Mouse (Mus musculus) myocyte (in vitro differentiated cells): ENCODE data around the gene Sirt7. TPM values are rescaled to one million over a fixed set of nuclear protein-coding genes. Genes with fewer than 3 reads are reported as not detected.

Experiments
- H3K27me3 ChIP-seq: one replicate; pipeline ENCODE4 v1.6.1; 2011; ENCODE audit not compliant: control insufficient read depth, insufficient read depth, insufficient read length
- H3K36me3 ChIP-seq: one replicate; pipeline ENCODE4 v1.6.1; 2011; ENCODE audit not compliant: control insufficient read depth, insufficient read depth
- H3K4me2 ChIP-seq: one replicate; pipeline ENCODE4 v1.6.1; 2011; ENCODE audit warnings: low read depth, control low read depth
- H3K4me3 ChIP-seq: one replicate; pipeline ENCODE4 v1.5.1; 2011; ENCODE audit warnings: mild to moderate bottlenecking, control low read depth, moderate library complexity
- H3K79me2 ChIP-seq: one replicate; pipeline ENCODE4 v1.6.1; 2011; ENCODE audit not compliant: control insufficient read depth, insufficient read depth
- H3ac ChIP-seq: one replicate; pipeline ENCODE4 v1.6.1; 2011; ENCODE audit not compliant: control insufficient read depth, insufficient read length
- CEBPB ChIP-seq: IDR thresholded peaks from 2 replicates; pipeline ENCODE4 v1.6.1; 2011; ENCODE audit warnings: mild to moderate bottlenecking, moderate library complexity; ENCODE audit not compliant: poor library complexity, insufficient read depth, severe bottlenecking
- E2F4 ChIP-seq: IDR thresholded peaks from one replicate; pipeline ENCODE4 v1.6.1; 2011; ENCODE audit warnings: mild to moderate bottlenecking, control low read depth, moderate library complexity; ENCODE audit not compliant: insufficient read depth
- MAX ChIP-seq: IDR thresholded peaks from one replicate; pipeline ENCODE4 v1.6.1; 2011; ENCODE audit warnings: low read depth, mild to moderate bottlenecking, control low read depth
- MYOD1 ChIP-seq, 3 experiments: IDR thresholded peaks; one replicate each; pipeline ENCODE4 v1.6.1; 2011; ENCODE audit warnings: control low read depth in 2 of 3, low read depth in 2 of 3, mild to moderate bottlenecking in 2 of 3, moderate library complexity in 1 of 3; ENCODE audit not compliant: insufficient read length in 2 of 3, control insufficient read depth in 1 of 3
- MYOG ChIP-seq, 3 experiments: IDR thresholded peaks; one replicate each; pipeline ENCODE4 v1.6.1; 2011; ENCODE audit warnings: control low read depth in 2 of 3, low read depth in 2 of 3, mild to moderate bottlenecking in 2 of 3; ENCODE audit not compliant: insufficient read length in 2 of 3, control insufficient read depth in 1 of 3, insufficient read depth in 1 of 3
- POLR2A ChIP-seq: IDR thresholded peaks from one replicate; pipeline ENCODE4 v1.6.1; 2011; ENCODE audit warnings: low read depth, mild to moderate bottlenecking, control low read depth, moderate library complexity; ENCODE audit not compliant: insufficient read length
- POLR2AphosphoS2 ChIP-seq: IDR thresholded peaks from one replicate; pipeline ENCODE4 v1.6.1; 2011; ENCODE audit warnings: low read depth, control low read depth; ENCODE audit not compliant: insufficient read length
- REST ChIP-seq: IDR thresholded peaks from one replicate; pipeline ENCODE4 v1.6.1; 2011; ENCODE audit warnings: mild to moderate bottlenecking, control low read depth, moderate library complexity; ENCODE audit not compliant: insufficient read depth, insufficient read length
- SRF ChIP-seq: IDR thresholded peaks from one replicate; pipeline ENCODE4 v1.6.1; 2011; ENCODE audit warnings: low read depth; ENCODE audit not compliant: control insufficient read depth, insufficient read length
- TCF12 ChIP-seq: IDR thresholded peaks from one replicate; pipeline ENCODE4 v1.6.1; 2011; ENCODE audit warnings: mild to moderate bottlenecking, control low read depth; ENCODE audit not compliant: poor library complexity, insufficient read depth, severe bottlenecking
- TCF3 ChIP-seq: IDR thresholded peaks from one replicate; pipeline ENCODE4 v1.6.1; 2011; ENCODE audit warnings: low read depth, control low read depth; ENCODE audit not compliant: insufficient read length
- USF1 ChIP-seq: IDR thresholded peaks from one replicate; pipeline ENCODE4 v1.6.1; 2011; ENCODE audit warnings: low read depth, mild to moderate bottlenecking, control low read depth, moderate library complexity
- polyA plus RNA-seq: library from polyadenylated mRNA; unstranded; fragments of >200 nt; fragmentation: generic; extraction: Trizol; gene quantifications from one replicate; pipeline ENCODE4 v1.2.1, GENCODE M21; 2012; ENCODE audit warnings: missing spikeins

Sirt7 gene
- polyA plus RNA-seq, 1 experiment: 29.9 TPM

- H3K36me3 ChIP-seq: peaks cover 24% of the 10 kb centered on the region
- TF ChIP-seq MAX: no peak
- no peak for TF ChIP-seq SRF
- H3K4me3 ChIP-seq: no peak overlapping the region
- H3K79me2 ChIP-seq: peaks cover 48% of the 10 kb centered on the region
- no peak overlapping the region for H3K4me2 ChIP-seq
- H3ac ChIP-seq: no peak overlapping the region
- H3K27me3 ChIP-seq: no peaks in the 10 kb centered on the region
Measured at GRCm38 (mm10) chr11:120575940-120576339, 49.1 kb downstream of the Sirt7 start.

GRCm38 (mm10) chr11:120575046-120575445, 50.0 kb downstream of the Sirt7 start:
- peak overlapping the region; percentile 91 for H3K4me2 ChIP-seq
- TF ChIP-seq MYOG (IDR thresholded peaks at IDR 0.05; ENCODE audit: control insufficient read depth in 1 of 3, insufficient read depth in 1 of 3, insufficient read length in 2 of 3, low read depth in 2 of 3): no peak
- TF ChIP-seq POLR2AphosphoS2: peak; percentile 33
- H3K4me3 ChIP-seq: no peak overlapping the region

GRCm38 (mm10) chr11:120574278-120574600, 50.8 kb downstream of the Sirt7 start:
- peaks cover 43% of the 10 kb centered on the region for H3K79me2 ChIP-seq
- H3K36me3 ChIP-seq: peaks cover 17% of the 10 kb centered on the region
- no peaks in the 10 kb centered on the region for H3K27me3 ChIP-seq
- peak overlapping the region; percentile 91 for H3K4me2 ChIP-seq
- H3K4me3 ChIP-seq: peak overlapping the region; percentile 75
- TF ChIP-seq SRF (no peak), USF1 (no peak), POLR2AphosphoS2 (peak; percentile 45), MAX (no peak)
- no peak overlapping the region for H3ac ChIP-seq

More at GRCm38 (mm10) chr11:120575046-120575445, 50.0 kb downstream of the Sirt7 start:
- Histone ChIP-seq H3K36me3 (peaks cover 24% of the 10 kb centered on the region), H3K79me2 (peaks cover 48% of the 10 kb centered on the region), H3K27me3 (no peaks in the 10 kb centered on the region), H3ac (no peak overlapping the region)

- Histone ChIP-seq H3K27me3 (no peaks in the 10 kb centered on the region), H3K4me2 (peak overlapping the region; percentile 91), H3K36me3 (peaks cover 13% of the 10 kb centered on the region), H3K79me2 (peaks cover 40% of the 10 kb centered on the region), H3ac (peak overlapping the region; percentile 68), H3K4me3 (peak overlapping the region; percentile 75)
- TF ChIP-seq POLR2AphosphoS2: peak; percentile 18
- TF ChIP-seq CEBPB: no peak
- TF ChIP-seq TCF12: no peak
- no peak for TF ChIP-seq MYOG (IDR thresholded peaks at IDR 0.05; ENCODE audit: control insufficient read depth in 1 of 3, insufficient read depth in 1 of 3, insufficient read length in 2 of 3, low read depth in 2 of 3)
- no peak for TF ChIP-seq E2F4
- TF ChIP-seq SRF: no peak
Measured at GRCm38 (mm10) chr11:120573585-120574277, 51.3 kb downstream of the Sirt7 start.

GRCm38 (mm10) chr11:120572752-120573584, 52.1 kb downstream of the Sirt7 start, which contains the start of gene P4hb:
P4hb (minus strand) TSS chr11:120573253.
- no peaks in the 10 kb centered on the region for H3K27me3 ChIP-seq
- peak; percentile 85 for TF ChIP-seq E2F4
- TF ChIP-seq SRF: peak; percentile 80
- peak; percentile 100 for TF ChIP-seq POLR2A
- no peak for TF ChIP-seq TCF12
- peak; percentile 21 for TF ChIP-seq TCF3
- peak in 2 of 3 experiments; percentile 11 for TF ChIP-seq MYOG (IDR thresholded peaks at IDR 0.05; ENCODE audit: control insufficient read depth in 1 of 3, insufficient read depth in 1 of 3, insufficient read length in 2 of 3, low read depth in 2 of 3)
- no peak for TF ChIP-seq USF1
- no peak for TF ChIP-seq MAX
- peak; percentile 57 for TF ChIP-seq REST
- peak in 1 of 3 experiments; percentile 24 for TF ChIP-seq MYOD1 (IDR thresholded peaks at IDR 0.05; ENCODE audit: control insufficient read depth in 1 of 3, insufficient read length in 2 of 3, low read depth in 2 of 3)
- no peak for TF ChIP-seq CEBPB
- TF ChIP-seq POLR2AphosphoS2: peak; percentile 100

More at GRCm38 (mm10) chr11:120572752-120573584, 52.1 kb downstream of the Sirt7 start, which contains the start of gene P4hb:
- Histone ChIP-seq H3K79me2 (peaks cover 43% of the 10 kb centered on the region), H3K4me2 (peak within 1 kb of the TSS; percentile 91), H3ac (peak within 1 kb of the TSS; percentile 68), H3K4me3 (peak within 1 kb of the TSS; percentile 75), H3K36me3 (peaks cover 17% of the 10 kb centered on the region)
